Comparison of ENCODE assay signal across 18 mouse cellular contexts in genomic region chr2:75773431-75773830, GRCm38 (mm10). TPM values are rescaled to one million over a fixed set of nuclear protein-coding genes. Genes with fewer than 3 reads are reported as not detected.
A peak's percentile ranks its signal among the peaks of the same experiment; 100 is the strongest.
DNase-seq lines count a peak whose midpoint lies in the region; ATAC-seq and TF ChIP-seq lines count a peak whose summit lies in the region.
"Had no signal": no experiment of that assay in that cellular context is flagged by ENCODE, and none has a peak within 500 bp of the region (broad histone marks: within the 10 kb centered on the region; RNA-seq: fewer than 3 reads in every experiment).

No protein-coding gene starts in this region.

- H3K4me3 ChIP-seq in heart, adult 2 months = no peak overlapping the region
- no peak overlapping the region for H3K4me3 ChIP-seq in heart, embryonic 11.5 days (ENCODE audit: low read depth, low read length)
- no peak overlapping the region for H3K4me3 ChIP-seq in lung, embryonic 15.5 days
- H3K4me3 ChIP-seq in lung, adult 2 months (replicated peaks; ENCODE audit: extremely low read depth, low read depth, low read length) = no peak overlapping the region
- no peak overlapping the region for H3K4me3 ChIP-seq in limb, embryonic 10.5 days
- H3K4me3 ChIP-seq in stomach, postnatal 0 days (ENCODE audit: low read depth, low read length) = no peak overlapping the region
- H3K4me3 ChIP-seq: heart, embryonic 15.5 days; midbrain, embryonic 12.5 days had no signal

- peaks cover 4% of the 10 kb centered on the region for H3K36me3 ChIP-seq in heart, adult 2 months (ENCODE audit: control insufficient read depth, insufficient read depth, low read length)
- H3K36me3 ChIP-seq in heart, embryonic 11.5 days (ENCODE audit: control insufficient read depth, insufficient read depth, low read length) = no peaks in the 10 kb centered on the region
- no peaks in the 10 kb centered on the region for H3K36me3 ChIP-seq in lung, embryonic 15.5 days
- H3K36me3 ChIP-seq in limb, embryonic 10.5 days = no peaks in the 10 kb centered on the region
- no peaks in the 10 kb centered on the region for H3K36me3 ChIP-seq in stomach, postnatal 0 days (ENCODE audit: control insufficient read depth, insufficient read depth, low read length)
- H3K36me3 ChIP-seq: heart, embryonic 15.5 days; midbrain, embryonic 12.5 days had no signal

- H3K9ac ChIP-seq in heart, adult 2 months (ENCODE audit: low read depth, low read length) = no peak overlapping the region
- no peak overlapping the region for H3K9ac ChIP-seq in heart, embryonic 11.5 days (ENCODE audit: low read depth, low read length)
- H3K9ac ChIP-seq in lung, embryonic 15.5 days = no peak overlapping the region
- no peak overlapping the region for H3K9ac ChIP-seq in stomach, postnatal 0 days (ENCODE audit: low read length)
- H3K9ac ChIP-seq: heart, embryonic 15.5 days; hindbrain, embryonic 14.5 days; midbrain, embryonic 12.5 days had no signal

- H3K9me3 ChIP-seq in heart, embryonic 11.5 days (replicated peaks; ENCODE audit: control insufficient read depth, low read length) = no peaks in the 10 kb centered on the region
- no peaks in the 10 kb centered on the region for H3K9me3 ChIP-seq in lung, embryonic 15.5 days
- no peaks in the 10 kb centered on the region for H3K9me3 ChIP-seq in limb, embryonic 10.5 days (replicated peaks)
- H3K9me3 ChIP-seq in stomach, postnatal 0 days (ENCODE audit: control insufficient read depth, low read length) = no peaks in the 10 kb centered on the region
- H3K9me3 ChIP-seq: heart, embryonic 15.5 days; midbrain, embryonic 12.5 days had no signal

- peak overlapping the region; percentile 20 for H3K27ac ChIP-seq in heart, adult 2 months
- no peak overlapping the region for H3K27ac ChIP-seq in heart, embryonic 11.5 days (ENCODE audit: low read depth, low read length)
- peak overlapping the region; percentile 90 for H3K27ac ChIP-seq in lung, embryonic 15.5 days
- 0 out of 2 replicates have a peak overlapping the region, but pooled peaks have one; percentile 67 for H3K27ac ChIP-seq in limb, embryonic 10.5 days
- H3K27ac ChIP-seq in stomach, postnatal 0 days (replicated peaks) = peak overlapping the region; percentile 88
- H3K27ac ChIP-seq: hindbrain, embryonic 14.5 days; midbrain, embryonic 12.5 days had no signal

- no peak for ATAC-seq in heart, embryonic 11.5 days (replicated peaks; ENCODE audit: insufficient number of reproducible peaks, low FRiP score, low TSS enrichment)
- ATAC-seq in lung, embryonic 15.5 days (ENCODE audit: borderline replicate concordance, extremely low read depth, low FRiP score, low TSS enrichment) = no peak
- no peak for ATAC-seq in stomach, postnatal 0 days (ENCODE audit: low FRiP score, low TSS enrichment)
- ATAC-seq: forebrain, embryonic 16.5 days; Patski had no signal

- no peak for TF ChIP-seq CTCF in heart, adult 2 months (IDR thresholded peaks at IDR 0.05)
- TF ChIP-seq CTCF in lung, adult 2 months (IDR thresholded peaks at IDR 0.05; ENCODE audit: insufficient read depth, low read length) = no peak
- no peak for TF ChIP-seq CTCF in stomach, postnatal 0 days (IDR thresholded peaks at IDR 0.05; ENCODE audit: low read depth)

- no peaks in the 10 kb centered on the region for H3K79me2 ChIP-seq in heart, adult 2 months (replicated peaks; ENCODE audit: control insufficient read depth, insufficient read depth, low read length)

- H3K4me1 ChIP-seq in heart, adult 2 months (ENCODE audit: control insufficient read depth, insufficient read depth, low read length) = peaks cover 15% of the 10 kb centered on the region
- peaks cover 22% of the 10 kb centered on the region for H3K4me1 ChIP-seq in heart, embryonic 11.5 days (ENCODE audit: control insufficient read depth, insufficient read depth, low read length)
- peaks cover 69% of the 10 kb centered on the region for H3K4me1 ChIP-seq in lung, embryonic 15.5 days
- H3K4me1 ChIP-seq in lung, adult 2 months (ENCODE audit: control insufficient read depth, insufficient read depth, low read length) = peaks cover 10% of the 10 kb centered on the region
- peaks cover 33% of the 10 kb centered on the region for H3K4me1 ChIP-seq in limb, embryonic 10.5 days
- peaks cover 5% of the 10 kb centered on the region; the same call in 1 of the 2 replicates for H3K4me1 ChIP-seq in stomach, postnatal 0 days (replicated peaks; ENCODE audit: control insufficient read depth, insufficient read depth)

- TF ChIP-seq EP300 in heart, adult 2 months (IDR thresholded peaks at IDR 0.05; ENCODE audit: insufficient read depth, low read depth, low read length) = no peak
- no peak for TF ChIP-seq EP300 in stomach, postnatal 0 days (optimal IDR thresholded peaks at IDR 0.05)

- intact Hi-C loops in heart, adult 2 months (cut with DNase I) = no loop called here
- intact Hi-C loops in gastrocnemius, postnatal 14 days (cut with DNase I; ENCODE audit: low total_unique reads) = loop anchor here (10.0 kb wide), 1 partner anchor 49 kb away; no protein-coding TSS in a partner anchor

- H3K4me2 ChIP-seq in heart, embryonic 11.5 days = no peak overlapping the region
- H3K4me2 ChIP-seq in lung, embryonic 15.5 days = no peak overlapping the region
- no peak overlapping the region for H3K4me2 ChIP-seq in stomach, postnatal 0 days (replicated peaks; ENCODE audit: low read depth)
- H3K4me2 ChIP-seq: hindbrain, embryonic 14.5 days; midbrain, embryonic 12.5 days had no signal

- 81% methylated on average over 5 of the region's 5 CpGs for WGBS in heart, adult 2 months
- 87% methylated on average over 5 of the region's 5 CpGs for WGBS in heart, embryonic 11.5 days (ENCODE audit: insufficient replicate concordance)
- 73% methylated on average over 5 of the region's 5 CpGs for WGBS in lung, embryonic 15.5 days
- whole genome bisulfite sequencing in lung, adult 2 months = 79% methylated on average over 5 of the region's 5 CpGs
- WGBS in limb, embryonic 10.5 days = 92% methylated on average over 5 of the region's 5 CpGs
- 81% methylated on average over 5 of the region's 5 CpGs for WGBS in stomach, postnatal 0 days

- no peak for TF ChIP-seq POLR2A in heart, adult 2 months (IDR thresholded peaks at IDR 0.05; ENCODE audit: insufficient read depth, low read depth, low read length)
- TF ChIP-seq POLR2A in lung, adult 2 months (IDR thresholded peaks at IDR 0.05; ENCODE audit: borderline replicate concordance, extremely low read depth, low read depth, low read length) = no peak

- H3K27me3 ChIP-seq in heart, adult 2 months (ENCODE audit: control insufficient read depth, insufficient read depth, low read length) = no peaks in the 10 kb centered on the region
- no peaks in the 10 kb centered on the region for H3K27me3 ChIP-seq in heart, embryonic 11.5 days (ENCODE audit: control insufficient read depth, insufficient read depth, low read length)
- H3K27me3 ChIP-seq in lung, embryonic 15.5 days = no peaks in the 10 kb centered on the region
- H3K27me3 ChIP-seq in limb, embryonic 10.5 days (ENCODE audit: low read depth, poor library complexity, severe bottlenecking) = no peaks in the 10 kb centered on the region
- no peaks in the 10 kb centered on the region for H3K27me3 ChIP-seq in stomach, postnatal 0 days (ENCODE audit: control insufficient read depth, insufficient read depth, low read length)
- H3K27me3 ChIP-seq: heart, embryonic 15.5 days; midbrain, embryonic 12.5 days; Patski had no signal

- DNase-seq in heart, adult 2 months = no peak
- DNase-seq in lung, adult 2 months = no peak
- DNase-seq in limb, embryonic 10.5 days (ENCODE audit: low spot score) = no peak
- no peak for DNase-seq in stomach, postnatal 0 days (ENCODE audit: low spot score)
- DNase-seq in gastrocnemius, postnatal 14 days = no peak
- DNase-seq: B cell, adult 2 months; cerebellum, postnatal 36 days; kidney, postnatal 25 days; right cerebral cortex, adult 18-20 months; spleen, adult 18-20 months; thymus, postnatal 36 days had no signal

RNA-seq across cellular contexts. Expression of gene Agps, which starts 58.5 kb away (rescaled TPM):
- 10 to 100 TPM; 30.7 to 30.8 TPM for total RNA-seq in heart, adult 2 months (2021)
- polyA plus RNA-seq in heart, adult 2 months (2012; rRNA removed) = 4.7 and 9.8 TPM in 2 replicates
- 29.2 and 41.2 TPM in 2 replicates for polyA plus RNA-seq in heart, embryonic 11.5 days (2014; fragmentation: Nextera tagmentation; extraction: Ambion mirVana)
- 42.3 and 45.2 TPM in 2 replicates for polyA plus RNA-seq in lung, embryonic 15.5 days (2015; fragmentation: Nextera tagmentation; extraction: Ambion mirVana)
- polyA plus RNA-seq in lung, adult 2 months (2012; rRNA removed) = 5.7 and 10.3 TPM in 2 replicates
- 44.5 and 46.6 TPM in 2 replicates for polyA plus RNA-seq in limb, embryonic 10.5 days (2016; fragmentation: Nextera tagmentation; extraction: Ambion mirVana)
- polyA plus RNA-seq in stomach, postnatal 0 days (2015; fragmentation: Nextera tagmentation; extraction: Ambion mirVana) = 11.8 and 12.4 TPM in 2 replicates
- 10 to 100 TPM; 23.0 to 25.9 TPM for total RNA-seq in gastrocnemius, postnatal 14 days (2021)
